In the genomic region with DNA sequence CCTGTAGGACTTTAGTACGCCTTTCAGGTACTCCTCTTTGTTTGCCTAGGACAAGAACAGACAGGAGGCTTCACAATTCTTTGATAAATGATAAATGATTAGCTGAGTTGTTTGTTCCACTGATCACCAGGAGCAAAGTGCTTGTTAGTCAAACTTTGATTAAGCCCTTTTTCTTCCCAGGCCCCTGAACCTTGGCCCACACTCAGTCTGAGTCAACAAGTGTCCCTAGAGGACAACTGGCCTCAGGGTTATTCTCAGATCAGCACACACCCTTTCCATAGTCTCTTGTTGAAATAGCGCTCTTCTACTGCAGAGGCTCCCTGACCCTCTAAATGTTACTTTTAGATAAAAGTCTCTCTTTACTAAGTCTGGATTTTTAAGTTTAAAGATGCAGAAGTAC, we compare ENCODE assay signal across 12 mouse cellular contexts. TPM values are rescaled to one million over a fixed set of nuclear protein-coding genes. Genes with fewer than 3 reads are reported as not detected.
DNase-seq lines count a peak whose midpoint lies in the region; ATAC-seq and TF ChIP-seq lines count a peak whose summit lies in the region.
"Had no signal": no experiment of that assay in that cellular context is flagged by ENCODE, and none has a peak within 500 bp of the region (broad histone marks: within the 10 kb centered on the region; RNA-seq: fewer than 3 reads in every experiment).

No protein-coding gene starts in this region.

- H3K27ac ChIP-seq in heart, embryonic 11.5 days (ENCODE audit: low read depth, low read length), result no peak overlapping the region
- H3K27ac ChIP-seq in kidney, embryonic 16.5 days (ENCODE audit: low read length), result no peak overlapping the region
- H3K27ac ChIP-seq in small intestine, adult 2 months (ENCODE audit: insufficient read depth, low read depth, low read length), result peak overlapping the region; percentile 51
- H3K27ac ChIP-seq in forebrain, postnatal 0 days (ENCODE audit: low read depth, low read length), result no peak overlapping the region
- H3K27ac ChIP-seq: hindbrain, postnatal 0 days; limb, embryonic 15.5 days had no signal

- DNase-seq in heart, adult 8-10 months (ENCODE audit: low spot score), result peak; percentile 73
- DNase-seq in gastrocnemius, adult 8-10 months (ENCODE audit: low spot score in 2 of 2), result peak; percentile 6 to 14
- DNase-seq in forebrain, postnatal 0 days, result no peak
- DNase-seq in cerebellum, adult 8-10 months, result no peak

- no peaks in the 10 kb centered on the region for H3K36me3 ChIP-seq in heart, embryonic 11.5 days (ENCODE audit: control insufficient read depth, insufficient read depth, low read length)
- no peaks in the 10 kb centered on the region for H3K36me3 ChIP-seq in kidney, embryonic 16.5 days (ENCODE audit: insufficient read depth, low read length)
- no peaks in the 10 kb centered on the region for H3K36me3 ChIP-seq in small intestine, adult 2 months (ENCODE audit: control insufficient read depth, insufficient read depth, low read length)
- H3K36me3 ChIP-seq in forebrain, postnatal 0 days (ENCODE audit: insufficient read depth), result no peaks in the 10 kb centered on the region
- H3K36me3 ChIP-seq: limb, embryonic 15.5 days had no signal

- no peak overlapping the region for H3K4me2 ChIP-seq in heart, embryonic 11.5 days
- H3K4me2 ChIP-seq in kidney, embryonic 16.5 days (replicated peaks; ENCODE audit: low read depth, low read length), result no peak overlapping the region
- no peak overlapping the region for H3K4me2 ChIP-seq in forebrain, postnatal 0 days (ENCODE audit: low read depth)
- H3K4me2 ChIP-seq: limb, embryonic 15.5 days had no signal

- WGBS in heart, embryonic 11.5 days (ENCODE audit: insufficient replicate concordance), result 53% methylated on average over 2 of the region's 2 CpGs
- 54% methylated on average over 2 of the region's 2 CpGs for WGBS in kidney, embryonic 16.5 days
- 19% methylated on average over 2 of the region's 2 CpGs for WGBS in small intestine, adult 2 months
- WGBS in forebrain, postnatal 0 days, result 73% methylated on average over 2 of the region's 2 CpGs

- H3K27me3 ChIP-seq in heart, embryonic 11.5 days (ENCODE audit: control insufficient read depth, insufficient read depth, low read length), result no peaks in the 10 kb centered on the region
- no peaks in the 10 kb centered on the region for H3K27me3 ChIP-seq in kidney, embryonic 16.5 days (ENCODE audit: insufficient read depth, low read length)
- H3K27me3 ChIP-seq in small intestine, adult 2 months (ENCODE audit: control insufficient read depth, insufficient read depth, low read length), result no peaks in the 10 kb centered on the region
- H3K27me3 ChIP-seq in forebrain, postnatal 0 days (ENCODE audit: insufficient read depth, low read length), result no peaks in the 10 kb centered on the region
- H3K27me3 ChIP-seq: limb, embryonic 15.5 days had no signal

- TF ChIP-seq POLR2A in small intestine, adult 2 months (IDR thresholded peaks at IDR 0.05; ENCODE audit: low read depth, low read length), result no peak

- no peaks in the 10 kb centered on the region for H3K9me3 ChIP-seq in heart, embryonic 11.5 days (replicated peaks; ENCODE audit: control insufficient read depth, low read length)
- no peaks in the 10 kb centered on the region for H3K9me3 ChIP-seq in kidney, embryonic 16.5 days (ENCODE audit: low read length)
- H3K9me3 ChIP-seq in forebrain, postnatal 0 days (ENCODE audit: low read length), result no peaks in the 10 kb centered on the region
- H3K9me3 ChIP-seq: limb, embryonic 15.5 days had no signal

- ATAC-seq in heart, embryonic 11.5 days (replicated peaks; ENCODE audit: insufficient number of reproducible peaks, low FRiP score, low TSS enrichment), result no peak
- ATAC-seq in kidney, embryonic 16.5 days (ENCODE audit: low FRiP score, low TSS enrichment), result 0 out of 2 replicates have a peak, but pooled peaks have one; percentile 49
- ATAC-seq in frontal cortex, adult (ENCODE audit: low TSS enrichment), result no peak
- no peak for ATAC-seq in forebrain, postnatal 0 days

- no peaks in the 10 kb centered on the region for H3K4me1 ChIP-seq in heart, embryonic 11.5 days (ENCODE audit: control insufficient read depth, insufficient read depth, low read length)
- no peaks in the 10 kb centered on the region for H3K4me1 ChIP-seq in kidney, embryonic 16.5 days (ENCODE audit: insufficient read depth, low read length)
- peaks cover 8% of the 10 kb centered on the region for H3K4me1 ChIP-seq in small intestine, adult 2 months (ENCODE audit: control insufficient read depth, insufficient read depth, insufficient read length, low read length)
- H3K4me1 ChIP-seq in forebrain, postnatal 0 days (ENCODE audit: insufficient read depth), result no peaks in the 10 kb centered on the region
- H3K4me1 ChIP-seq: limb, embryonic 15.5 days had no signal

- TF ChIP-seq CTCF in small intestine, adult 2 months (IDR thresholded peaks at IDR 0.05; ENCODE audit: extremely low read depth, insufficient read length, insufficient replicate concordance, low read depth, low read length), result no peak
- no peak for TF ChIP-seq CTCF in forebrain, postnatal 0 days (IDR thresholded peaks at IDR 0.05; ENCODE audit: low read depth)

- no peak overlapping the region for H3K9ac ChIP-seq in heart, embryonic 11.5 days (ENCODE audit: low read depth, low read length)
- no peak overlapping the region for H3K9ac ChIP-seq in kidney, embryonic 16.5 days (replicated peaks; ENCODE audit: low read length)
- no peak overlapping the region for H3K9ac ChIP-seq in forebrain, postnatal 0 days
- H3K9ac ChIP-seq: limb, embryonic 15.5 days had no signal

- no peak overlapping the region for H3K4me3 ChIP-seq in heart, embryonic 11.5 days (ENCODE audit: low read depth, low read length)
- no peak overlapping the region for H3K4me3 ChIP-seq in kidney, embryonic 16.5 days (ENCODE audit: low read length)
- H3K4me3 ChIP-seq in small intestine, adult 2 months (ENCODE audit: low read depth, low read length), result no peak overlapping the region
- no peak overlapping the region for H3K4me3 ChIP-seq in forebrain, postnatal 0 days (ENCODE audit: low read depth, low read length)
- H3K4me3 ChIP-seq: limb, embryonic 15.5 days had no signal

RNA-seq across cellular contexts. Expression of a gene that starts 11.0 kb away (rescaled TPM):
- total RNA-seq in heart, adult 8-10 months (2022), result not detected
- not detected in 2 replicates for polyA plus RNA-seq in heart, embryonic 11.5 days (2014; fragmentation: Nextera tagmentation; extraction: Ambion mirVana)
- not detected for total RNA-seq in gastrocnemius, adult 8-10 months (2022)
- polyA plus RNA-seq in kidney, embryonic 16.5 days (2015; fragmentation: Nextera tagmentation; extraction: Ambion mirVana), result not detected in 2 replicates
- not detected in 2 replicates for polyA plus RNA-seq in small intestine, adult 2 months (2012; rRNA removed)
- total RNA-seq in forebrain, postnatal 0 days (2014; rRNA removed), result not detected in 2 replicates
- not detected in 2 replicates for polyA plus RNA-seq in forebrain, postnatal 0 days (2015; fragmentation: Nextera tagmentation; extraction: Ambion mirVana)
- total RNA-seq: hindbrain, postnatal 0 days; midbrain, postnatal 0 days had no signal
- polyA plus RNA-seq: hindbrain, postnatal 0 days; limb, embryonic 15.5 days; midbrain, postnatal 0 days; testis, adult 2 months had no signal

RNA-seq across cellular contexts. Expression of a gene that starts 17.5 kb away (rescaled TPM):
- total RNA-seq in heart, adult 8-10 months (2022), result 10 to 100 TPM; 14.9 to 20.7 (median 17.2) TPM
- polyA plus RNA-seq in heart, embryonic 11.5 days (2014; fragmentation: Nextera tagmentation; extraction: Ambion mirVana), result 8.4 and 11.1 TPM in 2 replicates
- total RNA-seq in gastrocnemius, adult 8-10 months (2022), result 1 to 10 TPM; 6.8 to 8.8 (median 7.2) TPM
- polyA plus RNA-seq in kidney, embryonic 16.5 days (2015; fragmentation: Nextera tagmentation; extraction: Ambion mirVana), result 5.9 and 9.1 TPM in 2 replicates
- 13.5 and 36.1 TPM in 2 replicates for polyA plus RNA-seq in small intestine, adult 2 months (2012; rRNA removed)
- total RNA-seq in forebrain, postnatal 0 days (2014; rRNA removed), result 36.2 and 42.2 TPM in 2 replicates
- polyA plus RNA-seq in forebrain, postnatal 0 days (2015; fragmentation: Nextera tagmentation; extraction: Ambion mirVana), result 5.1 and 10.3 TPM in 2 replicates

RNA-seq across cellular contexts. Expression of a gene that starts 20.7 kb away (rescaled TPM):
- total RNA-seq in heart, adult 8-10 months (2022), result 10 to 100 TPM; 22.4 to 38.4 (median 26.6) TPM
- 13.8 and 17.9 TPM in 2 replicates for polyA plus RNA-seq in heart, embryonic 11.5 days (2014; fragmentation: Nextera tagmentation; extraction: Ambion mirVana)
- total RNA-seq in gastrocnemius, adult 8-10 months (2022), result 10 to 100 TPM; 10.8 to 17.7 (median 12.8) TPM
- 21.5 and 21.6 TPM in 2 replicates for polyA plus RNA-seq in kidney, embryonic 16.5 days (2015; fragmentation: Nextera tagmentation; extraction: Ambion mirVana)
- 0.80 and 3.4 TPM in 2 replicates for polyA plus RNA-seq in small intestine, adult 2 months (2012; rRNA removed)
- 4.4 and 5.7 TPM in 2 replicates for total RNA-seq in forebrain, postnatal 0 days (2014; rRNA removed)
- polyA plus RNA-seq in forebrain, postnatal 0 days (2015; fragmentation: Nextera tagmentation; extraction: Ambion mirVana), result 6.5 and 6.9 TPM in 2 replicates

Comparison
In these comparisons a context has a peak if more than half of its experiments do, and no peak if none do; other contexts are left out.
1. DNase-seq: peak in heart, adult 8-10 months (single experiment) and gastrocnemius, adult 8-10 months (2 of 2); none in forebrain, postnatal 0 days (single experiment) and cerebellum, adult 8-10 months (single experiment).